Mouse (Mus musculus): Measurements from ENCODE around the gene Shisa7. TPM values are rescaled to one million over a fixed set of nuclear protein-coding genes. Genes with fewer than 3 reads are reported as not detected.
"Not testable (repeated sequence)": the region's sequence is repeated elsewhere in the genome, so short reads cannot be mapped to it uniquely, and the experiment has no call there.

Shisa7 gene
- polyA plus RNA-seq, 1 experiment from 2014 or later: 4.0 TPM

DNA sequence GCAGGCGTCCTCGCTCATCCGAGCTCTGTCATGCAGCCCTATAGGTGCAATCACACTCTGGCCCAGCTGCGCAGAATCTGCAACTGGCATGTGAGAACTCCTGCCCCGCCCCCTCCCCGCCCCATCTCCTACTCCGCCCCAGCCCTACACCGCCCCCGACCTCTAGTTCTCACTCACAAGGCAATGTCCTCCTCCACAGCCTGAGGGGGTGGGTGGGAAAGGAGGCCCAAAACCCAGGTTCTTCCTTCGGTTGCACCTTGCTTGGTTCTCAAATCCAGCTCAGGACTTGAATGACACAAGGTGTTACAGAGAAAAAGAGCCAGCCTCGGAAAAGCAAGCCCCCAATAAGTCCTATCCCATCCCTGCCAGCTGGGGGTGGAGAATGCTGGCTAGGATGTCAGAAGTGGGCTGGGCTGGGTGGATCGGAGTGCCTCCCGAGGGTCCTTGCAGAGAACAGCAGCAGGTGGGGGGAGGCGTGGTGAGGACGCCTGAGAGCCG, 1.8 kb downstream of the Shisa7 start:
- peaks cover 33% of the 10 kb centered on the region for H3K4me1 ChIP-seq
- H3K9me3 ChIP-seq: no peaks in the 10 kb centered on the region
- H3K36me3 ChIP-seq (replicated peaks): no peaks in the 10 kb centered on the region
- peak; percentile 51 for ATAC-seq (ENCODE audit: low FRiP score)
- under 1% methylated on average over 16 of the region's 16 CpGs for WGBS
- peaks cover 53% of the 10 kb centered on the region for H3K27me3 ChIP-seq
- H3K9ac ChIP-seq: peak overlapping the region; percentile 63
- H3K27ac ChIP-seq: peak overlapping the region; percentile 74
- peak overlapping the region; percentile 54 for H3K4me3 ChIP-seq (replicated peaks)
- peak overlapping the region; percentile 97 for H3K4me2 ChIP-seq

DNA sequence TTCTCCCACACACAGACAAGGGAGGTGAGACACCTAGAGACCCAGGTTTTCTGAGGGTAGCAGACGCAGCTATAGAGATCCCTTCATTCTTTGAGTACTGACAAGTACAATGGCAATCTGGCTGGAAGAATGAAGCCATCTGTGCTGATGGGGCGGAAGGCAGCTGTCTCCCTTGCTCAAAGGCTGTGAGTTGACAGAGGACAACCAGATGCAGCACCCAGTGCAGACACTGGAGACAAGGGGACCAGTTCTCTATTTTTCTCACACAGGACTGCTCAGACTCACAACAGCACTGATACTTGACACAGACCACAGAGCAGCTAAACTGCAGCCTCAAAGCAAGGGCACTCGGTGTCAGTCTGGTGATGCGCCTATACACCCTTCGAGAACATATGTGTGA, 2.4 kb downstream of the Shisa7 start:
- no peak for ATAC-seq (ENCODE audit: low FRiP score)
- Histone ChIP-seq H3K4me2 (peak overlapping the region; percentile 97), H3K9me3 (no peaks in the 10 kb centered on the region), H3K4me1 (peaks cover 35% of the 10 kb centered on the region), H3K36me3 (replicated peaks) (no peaks in the 10 kb centered on the region), H3K4me3 (replicated peaks) (no peak overlapping the region), H3K27ac (peak overlapping the region; percentile 74), H3K27me3 (peaks cover 58% of the 10 kb centered on the region), H3K9ac (peak overlapping the region; percentile 29)
- 45% methylated on average over 5 of the region's 5 CpGs for WGBS

DNA sequence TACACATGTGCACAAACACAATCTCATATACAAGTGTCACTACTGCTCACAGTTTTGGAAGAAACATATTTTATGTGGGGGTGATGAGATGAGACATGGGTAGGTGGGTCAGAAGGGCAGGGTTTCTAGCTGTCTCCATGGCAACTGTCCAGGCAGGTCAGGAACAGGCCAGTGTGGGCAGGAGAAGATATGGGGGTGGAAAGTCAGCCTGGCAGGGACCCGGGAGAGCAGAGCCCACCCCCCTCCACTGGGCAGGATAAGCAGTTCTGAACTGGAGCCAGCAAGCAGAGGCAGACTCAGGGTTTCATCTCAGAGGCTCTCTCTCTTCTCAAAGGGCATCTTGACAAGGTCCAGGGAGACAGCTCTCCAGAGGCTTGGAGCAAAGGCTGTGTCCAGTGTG, 6.9 kb downstream of the Shisa7 start:
- no peak for ATAC-seq (ENCODE audit: low FRiP score)
- no peaks in the 10 kb centered on the region for H3K9me3 ChIP-seq
- 43% methylated on average over 1 of the region's 1 CpGs for WGBS

DNA sequence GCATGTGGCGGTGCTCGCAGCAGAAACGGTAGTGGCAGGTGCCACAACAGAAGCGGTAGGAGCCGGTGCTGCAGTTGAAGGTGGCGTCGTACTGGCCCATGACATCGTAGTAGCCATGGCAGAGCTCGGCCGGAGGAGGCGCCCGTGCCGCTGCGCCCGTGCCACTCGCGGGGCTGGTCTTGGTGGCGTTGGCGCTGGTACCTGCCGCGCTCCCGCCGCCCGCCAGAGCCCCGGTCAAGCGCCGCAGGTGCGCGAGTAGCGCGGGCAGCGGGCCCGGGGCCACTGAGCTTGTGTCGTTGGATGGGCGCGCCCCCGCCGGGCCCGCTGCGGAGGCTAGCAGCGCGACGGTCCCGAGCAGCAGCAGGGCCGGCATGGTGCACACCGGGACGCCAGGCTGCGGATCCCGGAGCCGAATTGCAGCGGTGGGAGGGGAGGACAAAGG, 8.1 kb downstream of the Shisa7 start:
- Histone ChIP-seq H3K4me2 (peak overlapping the region; percentile 92), H3K36me3 (replicated peaks) (no peaks in the 10 kb centered on the region), H3K9me3 (no peaks in the 10 kb centered on the region), H3K4me1 (peaks cover 10% of the 10 kb centered on the region), H3K27me3 (peaks cover 54% of the 10 kb centered on the region), H3K9ac (peak overlapping the region; percentile 79), H3K4me3 (replicated peaks) (peak overlapping the region; percentile 60), H3K27ac (peak overlapping the region; percentile 81)
- ATAC-seq (ENCODE audit: low FRiP score): peak; percentile 92
- under 1% methylated on average over 51 of the region's 51 CpGs for WGBS

More for the DNA sequence above, 6.9 kb downstream of the Shisa7 start:
- Histone ChIP-seq H3K9ac (no peak overlapping the region), H3K36me3 (replicated peaks) (no peaks in the 10 kb centered on the region), H3K4me2 (no peak overlapping the region), H3K27ac (no peak overlapping the region), H3K4me1 (peaks cover 22% of the 10 kb centered on the region), H3K27me3 (peaks cover 61% of the 10 kb centered on the region), H3K4me3 (replicated peaks) (no peak overlapping the region)

DNA sequence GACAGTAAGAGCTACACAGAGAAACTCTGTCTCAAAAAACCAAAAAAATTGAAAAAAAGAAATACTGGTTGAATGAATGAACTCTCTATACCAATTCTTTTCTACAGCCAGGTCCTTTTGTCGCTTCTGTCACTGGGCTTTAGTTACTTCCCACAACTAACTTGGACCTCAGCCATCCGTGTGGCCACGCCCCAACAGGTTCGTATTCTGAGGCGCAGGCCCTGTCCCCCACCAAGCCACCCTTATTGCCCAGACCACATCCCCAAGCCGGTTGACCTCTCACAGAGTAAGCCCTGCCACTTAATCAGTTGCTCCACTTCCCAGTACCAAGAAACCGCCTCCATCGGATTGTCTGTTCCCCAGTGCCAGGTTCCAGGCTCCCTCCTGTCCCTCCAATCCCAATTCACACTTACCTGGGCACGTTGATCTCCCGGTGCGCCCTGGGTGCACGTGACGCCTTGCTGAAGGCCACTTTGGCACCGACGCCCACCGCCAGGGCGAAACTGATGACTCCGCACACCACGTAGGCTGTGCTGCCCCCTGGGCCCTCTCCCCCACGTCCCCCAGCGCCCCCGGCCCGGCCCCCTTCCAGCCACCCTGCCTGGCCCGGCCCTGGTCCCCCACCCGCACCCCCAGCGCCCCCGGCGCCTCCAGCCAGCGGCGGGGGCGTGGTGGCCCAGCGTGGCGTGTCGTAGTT, 8.7 kb downstream of the Shisa7 start:
- no peaks in the 10 kb centered on the region for H3K9me3 ChIP-seq
- peak overlapping the region; percentile 79 for H3K9ac ChIP-seq
- peak; percentile 51 for ATAC-seq (ENCODE audit: low FRiP score)
- WGBS: 6% methylated on average over 34 of the region's 34 CpGs
- H3K4me1 ChIP-seq: peaks cover 10% of the 10 kb centered on the region
- peak overlapping the region; percentile 92 for H3K4me2 ChIP-seq
- H3K36me3 ChIP-seq (replicated peaks): no peaks in the 10 kb centered on the region
- peaks cover 60% of the 10 kb centered on the region for H3K27me3 ChIP-seq
- H3K27ac ChIP-seq: peak overlapping the region; percentile 81
- H3K4me3 ChIP-seq (replicated peaks): peak overlapping the region; percentile 60

DNA sequence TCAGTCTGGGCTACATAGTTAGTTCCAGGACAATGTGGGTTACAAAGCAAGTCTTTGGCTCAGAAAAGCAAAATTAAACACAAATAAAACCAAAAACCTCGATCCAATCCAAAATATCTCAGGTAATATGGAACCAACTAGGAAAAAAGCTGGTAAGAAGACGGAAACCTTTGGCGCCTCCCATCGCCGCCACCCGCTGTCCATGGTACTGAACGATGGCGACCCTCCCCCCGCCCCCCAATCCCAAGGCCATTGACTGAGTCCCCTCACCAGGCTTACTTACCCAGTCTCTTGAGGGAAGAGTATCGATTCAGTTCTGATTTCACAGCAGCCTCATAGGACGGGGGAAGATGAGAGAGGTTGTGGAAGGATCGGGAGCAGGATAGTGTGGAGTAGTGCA, 14.0 kb downstream of the Shisa7 start:
- Histone ChIP-seq H3K36me3 (replicated peaks) (peaks cover 6% of the 10 kb centered on the region; the same call in 1 of the 2 replicates), H3K4me3 (replicated peaks) (no peak overlapping the region), H3K9ac (no peak overlapping the region), H3K4me2 (no peak overlapping the region), H3K27me3 (peaks cover 54% of the 10 kb centered on the region), H3K4me1 (no peaks in the 10 kb centered on the region), H3K27ac (no peak overlapping the region), H3K9me3 (no peaks in the 10 kb centered on the region)
- no peak for ATAC-seq (ENCODE audit: low FRiP score)
- 9% methylated on average over 12 of the region's 12 CpGs for WGBS

DNA sequence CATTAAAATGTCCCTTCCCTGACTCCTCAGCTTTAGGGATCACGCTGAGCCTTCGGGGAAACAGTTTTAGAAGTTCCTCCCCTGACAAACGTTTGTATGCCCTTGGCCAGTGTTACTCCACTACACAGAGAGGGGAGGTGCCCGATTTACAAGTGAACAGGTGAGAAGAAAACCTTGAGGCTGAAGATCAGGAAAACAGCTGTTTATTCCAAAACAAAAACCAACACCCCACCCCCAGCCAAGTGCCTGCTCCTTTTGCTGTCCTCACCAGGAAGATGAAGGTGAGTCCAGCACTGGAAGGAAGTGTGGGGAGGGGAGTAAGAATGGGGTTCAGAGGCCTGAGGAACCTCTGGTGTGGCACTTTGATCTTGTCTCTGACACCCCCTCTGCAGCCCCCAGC, 19.1 kb downstream of the Shisa7 start:
- 64% methylated on average over 4 of the region's 4 CpGs for WGBS
- H3K36me3 ChIP-seq (replicated peaks): peaks cover 6% of the 10 kb centered on the region; the same call in 1 of the 2 replicates
- no peak overlapping the region for H3K4me2 ChIP-seq
- H3K9me3 ChIP-seq: no peaks in the 10 kb centered on the region
- H3K4me1 ChIP-seq: no peaks in the 10 kb centered on the region
- no peak overlapping the region for H3K4me3 ChIP-seq (replicated peaks)
- ATAC-seq (ENCODE audit: low FRiP score): no peak
- H3K27me3 ChIP-seq: peaks cover 20% of the 10 kb centered on the region
- no peak overlapping the region for H3K27ac ChIP-seq
- no peak overlapping the region for H3K9ac ChIP-seq

DNA sequence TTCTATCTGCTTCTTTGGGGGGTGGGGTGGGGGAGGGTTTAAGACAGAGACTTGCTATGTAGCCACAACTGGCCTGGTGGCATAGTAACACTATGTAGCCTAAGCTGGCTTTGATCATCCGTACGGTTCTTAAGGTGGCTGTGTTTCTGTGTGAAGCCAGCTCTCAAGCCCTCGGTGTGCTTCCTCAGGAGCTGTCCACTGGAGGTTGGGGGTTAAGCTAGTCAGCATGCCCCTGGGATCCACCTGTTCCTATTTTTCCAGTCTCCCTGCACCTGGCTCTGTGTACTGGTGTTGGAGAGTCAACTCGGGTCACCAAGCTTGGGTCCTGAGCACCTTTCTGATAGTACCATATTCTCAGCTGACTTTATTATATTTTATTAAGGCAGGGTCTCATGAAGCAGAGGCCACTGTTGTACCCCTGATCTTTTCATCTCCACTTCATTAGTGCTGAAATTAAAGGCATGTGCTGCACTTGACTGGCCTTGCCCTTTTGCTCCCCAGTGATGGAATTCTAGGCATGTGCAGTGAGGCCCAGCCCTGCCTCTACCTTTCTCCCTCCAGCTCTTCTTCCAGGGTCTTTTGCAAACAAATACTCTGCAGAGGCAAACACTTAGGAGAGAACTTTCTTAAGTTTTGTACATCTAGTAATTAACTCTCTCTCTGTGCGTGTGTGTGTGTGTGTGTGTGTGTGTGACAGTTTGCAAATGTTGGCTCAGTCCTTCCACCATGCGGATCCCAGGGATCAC, 22.2 kb downstream of the Shisa7 start:
- no peak overlapping the region for H3K4me2 ChIP-seq
- H3K27me3 ChIP-seq: no peaks in the 10 kb centered on the region
- no peaks in the 10 kb centered on the region for H3K9me3 ChIP-seq
- H3K36me3 ChIP-seq (replicated peaks): no peaks in the 10 kb centered on the region
- WGBS: 76% methylated on average over 6 of the region's 6 CpGs
- H3K4me3 ChIP-seq (replicated peaks): no peak overlapping the region
- no peak for ATAC-seq (ENCODE audit: low FRiP score)
- H3K9ac ChIP-seq: no peak overlapping the region
- H3K4me1 ChIP-seq: no peaks in the 10 kb centered on the region
- no peak overlapping the region for H3K27ac ChIP-seq

DNA sequence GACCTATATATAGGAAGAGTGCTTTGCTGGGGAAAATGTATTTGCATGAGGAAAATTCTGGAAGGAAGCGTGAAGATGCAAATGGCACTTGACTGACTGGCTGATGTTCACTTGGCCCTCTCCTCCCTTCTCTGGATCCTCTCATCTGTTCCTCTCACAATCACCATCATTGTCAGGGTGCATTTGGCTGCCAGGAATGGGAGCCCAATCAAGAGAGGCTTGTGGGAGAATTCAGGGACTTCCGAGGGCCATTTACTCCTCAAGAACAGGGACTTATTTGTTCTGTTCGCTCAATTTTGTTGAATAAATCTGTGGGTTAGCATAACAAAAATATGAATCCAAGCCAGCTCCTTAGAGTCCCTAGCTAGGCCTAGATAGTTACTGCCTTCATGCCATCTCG, 22.8 kb downstream of the Shisa7 start:
- H3K9me3 ChIP-seq: no peaks in the 10 kb centered on the region
- 85% methylated on average over 4 of the region's 4 CpGs for WGBS
- H3K4me3 ChIP-seq (replicated peaks): no peak overlapping the region
- H3K27ac ChIP-seq: no peak overlapping the region
- H3K4me1 ChIP-seq: no peaks in the 10 kb centered on the region
- no peak overlapping the region for H3K4me2 ChIP-seq
- no peaks in the 10 kb centered on the region for H3K27me3 ChIP-seq
- H3K9ac ChIP-seq: no peak overlapping the region
- H3K36me3 ChIP-seq (replicated peaks): no peaks in the 10 kb centered on the region
- ATAC-seq (ENCODE audit: low FRiP score): no peak

DNA sequence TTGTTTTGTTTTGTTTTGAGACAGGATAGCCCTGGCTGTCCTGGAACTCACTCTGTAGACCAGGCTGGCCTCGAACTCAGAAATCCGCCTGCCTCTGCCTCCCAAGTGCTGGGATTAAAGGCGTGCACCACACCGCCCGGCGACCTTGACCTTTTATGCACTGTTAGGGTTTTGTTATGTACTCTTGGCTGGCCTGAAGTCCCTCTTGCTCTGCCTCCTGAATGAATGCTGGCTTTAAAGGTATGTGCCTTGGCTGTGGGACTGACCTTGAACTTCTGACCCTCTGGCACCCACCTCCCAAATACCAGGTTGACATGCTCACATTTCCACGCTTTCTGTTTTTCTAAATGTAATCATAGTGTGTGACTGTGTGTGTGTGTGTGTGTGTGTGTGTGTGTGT, 23.6 kb downstream of the Shisa7 start:
- not testable (repeated sequence) for H3K4me3 ChIP-seq (replicated peaks); ATAC-seq (ENCODE audit: low FRiP score); H3K36me3 ChIP-seq (replicated peaks); H3K27me3 ChIP-seq; H3K9me3 ChIP-seq; H3K27ac ChIP-seq; H3K9ac ChIP-seq; H3K4me2 ChIP-seq; H3K4me1 ChIP-seq
- WGBS: 91% methylated on average over 7 of the region's 7 CpGs

DNA sequence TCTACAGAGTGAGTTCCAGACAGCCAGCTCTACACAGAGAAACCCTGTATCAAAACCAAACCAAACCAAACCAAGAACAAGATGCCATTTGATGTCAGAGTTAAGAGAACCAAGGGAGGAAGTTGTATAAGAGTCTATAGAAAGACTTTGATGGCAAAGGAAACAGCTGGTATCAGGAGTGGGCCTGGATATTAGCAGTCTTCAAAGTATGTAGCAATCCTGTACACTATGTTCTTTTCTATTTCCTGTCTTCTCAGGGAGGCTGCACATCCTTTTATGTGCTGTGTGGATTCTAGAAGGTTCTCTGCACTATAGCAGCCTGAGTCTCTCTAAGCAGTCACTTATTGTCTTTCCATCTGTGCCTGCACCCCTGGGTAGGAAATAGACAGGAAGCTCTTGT, 27.9 kb downstream of the Shisa7 start:
- H3K4me2 ChIP-seq: no peak overlapping the region
- H3K4me1 ChIP-seq: peaks cover 8% of the 10 kb centered on the region
- H3K9me3 ChIP-seq: no peaks in the 10 kb centered on the region
- no peak overlapping the region for H3K4me3 ChIP-seq (replicated peaks)
- H3K9ac ChIP-seq: no peak overlapping the region
- no peaks in the 10 kb centered on the region for H3K27me3 ChIP-seq
- H3K27ac ChIP-seq: no peak overlapping the region
- ATAC-seq (ENCODE audit: low FRiP score): no peak
- H3K36me3 ChIP-seq (replicated peaks): no peaks in the 10 kb centered on the region

DNA sequence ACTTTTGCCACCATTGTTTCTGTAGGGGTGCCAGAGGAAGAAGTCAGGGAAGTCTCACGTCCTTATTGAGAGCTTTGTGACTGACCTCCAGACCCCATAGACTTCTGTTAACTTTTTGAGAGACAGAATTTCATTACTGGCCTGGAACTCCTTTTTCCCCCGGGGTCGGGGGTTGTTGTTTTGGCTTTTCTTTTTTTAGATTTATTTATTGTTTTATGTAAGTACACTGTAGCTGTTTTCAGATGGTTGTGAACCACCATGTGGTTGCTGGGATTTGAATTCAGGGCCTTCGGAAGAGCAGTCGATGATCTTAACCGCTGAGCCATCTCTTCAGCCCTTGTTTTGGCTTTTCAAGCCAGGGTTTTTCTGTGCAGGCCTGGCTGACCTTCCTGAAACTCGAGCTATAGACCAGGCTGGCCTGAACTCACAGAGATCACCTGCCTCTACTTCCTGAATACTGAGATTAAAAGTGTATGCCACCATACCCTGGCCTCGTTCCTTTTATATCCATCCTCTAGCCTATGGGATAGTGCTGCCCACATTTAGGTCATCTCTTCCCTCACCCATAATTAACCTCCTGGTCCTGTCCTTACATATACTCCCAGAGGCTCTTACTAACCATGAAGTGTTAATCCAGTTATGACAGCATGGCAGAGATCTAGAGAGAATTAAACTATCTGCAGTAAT, 31.2 kb downstream of the Shisa7 start:
- peak overlapping the region; percentile 95 for H3K27ac ChIP-seq
- peaks cover 28% of the 10 kb centered on the region for H3K36me3 ChIP-seq (replicated peaks)
- WGBS: 23% methylated on average over 8 of the region's 8 CpGs

More for the DNA sequence above, 31.2 kb downstream of the Shisa7 start:
- no peak for ATAC-seq (ENCODE audit: low FRiP score)
- peaks cover 35% of the 10 kb centered on the region for H3K4me1 ChIP-seq
- no peaks in the 10 kb centered on the region for H3K27me3 ChIP-seq
- H3K9ac ChIP-seq: peak overlapping the region; percentile 38
- no peaks in the 10 kb centered on the region for H3K9me3 ChIP-seq
- H3K4me2 ChIP-seq: peak overlapping the region; percentile 80
- H3K4me3 ChIP-seq (replicated peaks): peak overlapping the region; percentile 82

All from forebrain, embryonic 12.5 days (tissue).